Mouse (Mus musculus): Measurements from ENCODE around the gene 9130023H24Rik. TPM values are rescaled to one million over a fixed set of nuclear protein-coding genes. Genes with fewer than 3 reads are reported as not detected.

Gene 9130023H24Rik
- polyA plus RNA-seq, 1 experiment from 2014 or later, result 9.0 TPM

DNA sequence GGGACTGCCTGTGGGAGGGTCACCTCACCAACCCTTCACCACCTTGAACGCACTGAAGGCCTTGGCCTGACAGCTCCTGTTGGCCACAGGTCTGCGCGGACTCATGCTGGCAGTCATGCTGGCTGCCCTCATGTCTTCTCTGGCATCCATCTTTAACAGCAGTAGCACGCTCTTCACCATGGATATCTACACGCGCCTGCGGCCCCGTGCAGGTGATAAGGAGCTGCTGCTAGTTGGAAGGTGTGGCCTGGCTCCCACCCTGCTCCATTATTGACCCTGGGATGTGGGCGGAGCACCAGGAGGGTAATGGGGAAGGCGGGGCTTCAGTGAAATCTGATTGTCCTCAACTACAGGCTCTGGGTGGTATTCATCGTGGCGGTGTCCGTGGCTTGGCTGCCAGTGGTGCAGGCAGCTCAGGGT, 32.6 kb upstream of the 9130023H24Rik start:
- Histone ChIP-seq H3K4me3 (ENCODE audit: low read depth, low read length) (no peak overlapping the region), H3K4me1 (ENCODE audit: control insufficient read depth, insufficient read depth, low read length) (no peaks in the 10 kb centered on the region), H3K27me3 (replicated peaks; ENCODE audit: control insufficient read depth, insufficient read depth, low read length) (no peaks in the 10 kb centered on the region), H3K27ac (ENCODE audit: low read depth, low read length) (no peak overlapping the region), H3K9me3 (replicated peaks; ENCODE audit: control insufficient read depth, low read length) (no peaks in the 10 kb centered on the region), H3K9ac (ENCODE audit: low read length) (no peak overlapping the region), H3K4me2 (ENCODE audit: low read length) (no peak overlapping the region), H3K36me3 (ENCODE audit: control insufficient read depth, insufficient read depth, low read length) (peaks cover 26% of the 10 kb centered on the region)
- WGBS, result 64% methylated on average over 13 of the region's 13 CpGs
- ATAC-seq (no peak), DNase-seq (ENCODE audit: low spot score) (no peak)

DNA sequence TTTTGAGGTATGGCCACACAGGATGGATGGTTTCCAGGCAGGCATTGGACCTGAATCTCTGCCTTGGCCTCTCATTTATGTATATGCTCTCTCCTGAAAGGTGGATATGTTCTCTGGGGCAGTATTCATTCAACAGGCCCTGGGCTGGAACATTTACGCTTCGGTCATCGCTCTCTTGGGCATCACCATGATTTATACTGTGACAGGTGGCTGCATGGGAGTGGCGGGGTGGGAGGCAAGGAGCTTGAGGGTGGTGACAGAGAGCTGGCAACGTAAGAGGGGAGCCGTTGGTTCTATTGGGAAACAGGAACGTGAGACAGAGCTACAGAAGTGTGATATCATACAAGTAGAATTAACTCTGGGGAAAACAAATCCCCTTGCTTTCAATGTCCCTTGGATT, 30.0 kb upstream of the 9130023H24Rik start:
- Histone ChIP-seq H3K27me3 (replicated peaks; ENCODE audit: control insufficient read depth, insufficient read depth, low read length) (no peaks in the 10 kb centered on the region), H3K4me1 (ENCODE audit: control insufficient read depth, insufficient read depth, low read length) (no peaks in the 10 kb centered on the region), H3K4me3 (ENCODE audit: low read depth, low read length) (no peak overlapping the region), H3K9ac (ENCODE audit: low read length) (no peak overlapping the region), H3K4me2 (ENCODE audit: low read length) (no peak overlapping the region), H3K27ac (ENCODE audit: low read depth, low read length) (no peak overlapping the region), H3K9me3 (replicated peaks; ENCODE audit: control insufficient read depth, low read length) (no peaks in the 10 kb centered on the region), H3K36me3 (ENCODE audit: control insufficient read depth, insufficient read depth, low read length) (peaks cover 15% of the 10 kb centered on the region)
- ATAC-seq (no peak), DNase-seq (ENCODE audit: low spot score) (no peak)
- 87% methylated on average over 7 of the region's 7 CpGs for WGBS

GRCm38 (mm10) chr7:128267391-128267790, 29.6 kb upstream of the 9130023H24Rik start:
- DNase-seq (ENCODE audit: low spot score), result no peak
- H3K27ac ChIP-seq (ENCODE audit: low read depth, low read length), result no peak overlapping the region
- H3K4me1 ChIP-seq (ENCODE audit: control insufficient read depth, insufficient read depth, low read length), result no peaks in the 10 kb centered on the region
- ATAC-seq, result no peak
- 69% methylated on average over 13 of the region's 13 CpGs for WGBS
- no peaks in the 10 kb centered on the region for H3K27me3 ChIP-seq (replicated peaks; ENCODE audit: control insufficient read depth, insufficient read depth, low read length)
- peaks cover 15% of the 10 kb centered on the region for H3K36me3 ChIP-seq (ENCODE audit: control insufficient read depth, insufficient read depth, low read length)
- no peak overlapping the region for H3K4me3 ChIP-seq (ENCODE audit: low read depth, low read length)
- H3K9ac ChIP-seq (ENCODE audit: low read length), result no peak overlapping the region
- no peaks in the 10 kb centered on the region for H3K9me3 ChIP-seq (replicated peaks; ENCODE audit: control insufficient read depth, low read length)
- H3K4me2 ChIP-seq (ENCODE audit: low read length), result no peak overlapping the region

DNA sequence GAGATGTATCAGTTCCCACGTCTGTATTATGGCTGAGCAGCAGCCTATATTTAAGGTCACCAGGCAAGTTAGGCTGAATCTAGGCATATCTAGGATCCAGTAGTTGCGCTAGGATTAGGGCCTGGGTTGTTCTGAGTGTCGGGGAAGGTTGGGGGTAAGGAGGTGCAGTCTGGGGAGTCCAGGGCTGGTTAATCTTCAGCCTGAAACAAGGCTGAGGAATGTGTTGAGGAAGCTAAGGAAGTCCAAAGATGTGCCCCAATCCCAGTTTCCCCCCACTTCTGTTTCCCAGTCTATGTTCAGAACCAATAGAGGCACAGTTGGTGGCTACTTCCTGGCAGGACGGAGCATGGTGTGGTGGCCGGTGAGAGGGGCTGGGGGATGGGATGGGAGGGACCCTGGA, 28.2 kb upstream of the 9130023H24Rik start:
- Histone ChIP-seq H3K9me3 (replicated peaks; ENCODE audit: control insufficient read depth, low read length) (no peaks in the 10 kb centered on the region), H3K9ac (ENCODE audit: low read length) (no peak overlapping the region), H3K36me3 (ENCODE audit: control insufficient read depth, insufficient read depth, low read length) (0 out of 2 replicates have a peak, but pooled peaks cover 2% of the 10 kb centered on the region), H3K4me3 (ENCODE audit: low read depth, low read length) (no peak overlapping the region), H3K4me2 (ENCODE audit: low read length) (no peak overlapping the region), H3K4me1 (ENCODE audit: control insufficient read depth, insufficient read depth, low read length) (no peaks in the 10 kb centered on the region), H3K27me3 (replicated peaks; ENCODE audit: control insufficient read depth, insufficient read depth, low read length) (no peaks in the 10 kb centered on the region), H3K27ac (ENCODE audit: low read depth, low read length) (no peak overlapping the region)
- 76% methylated on average over 5 of the region's 5 CpGs for WGBS
- DNase-seq (ENCODE audit: low spot score) (no peak), ATAC-seq (no peak)

DNA sequence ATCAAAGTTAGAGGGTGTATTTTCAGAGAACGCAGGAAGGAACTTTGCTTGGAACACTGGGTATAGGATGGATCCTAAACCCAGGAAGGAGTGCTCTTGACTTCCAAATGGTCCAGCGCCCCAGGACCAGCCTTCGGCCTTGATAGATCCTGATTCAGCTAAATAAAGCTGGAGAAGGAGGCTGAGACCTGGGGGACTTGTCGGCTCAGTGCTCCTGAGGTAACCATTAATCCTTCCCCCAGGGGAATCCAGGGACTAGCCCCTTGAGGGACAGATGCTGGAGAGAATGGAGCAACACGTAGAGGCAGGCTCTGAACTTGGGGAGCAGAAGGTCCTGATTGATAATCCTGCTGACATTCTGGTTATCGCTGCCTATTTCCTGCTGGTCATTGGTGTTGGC, 27.6 kb upstream of the 9130023H24Rik start, which contains the start of gene Slc5a2:
TSS of gene Slc5a2 (plus strand) at position 247 of the 400 bp plus-strand sequence.
- WGBS, result 86% methylated on average over 6 of the region's 6 CpGs
- no peaks in the 10 kb centered on the region for H3K36me3 ChIP-seq (ENCODE audit: control insufficient read depth, insufficient read depth, low read length)
- ATAC-seq, result no peak

DNA sequence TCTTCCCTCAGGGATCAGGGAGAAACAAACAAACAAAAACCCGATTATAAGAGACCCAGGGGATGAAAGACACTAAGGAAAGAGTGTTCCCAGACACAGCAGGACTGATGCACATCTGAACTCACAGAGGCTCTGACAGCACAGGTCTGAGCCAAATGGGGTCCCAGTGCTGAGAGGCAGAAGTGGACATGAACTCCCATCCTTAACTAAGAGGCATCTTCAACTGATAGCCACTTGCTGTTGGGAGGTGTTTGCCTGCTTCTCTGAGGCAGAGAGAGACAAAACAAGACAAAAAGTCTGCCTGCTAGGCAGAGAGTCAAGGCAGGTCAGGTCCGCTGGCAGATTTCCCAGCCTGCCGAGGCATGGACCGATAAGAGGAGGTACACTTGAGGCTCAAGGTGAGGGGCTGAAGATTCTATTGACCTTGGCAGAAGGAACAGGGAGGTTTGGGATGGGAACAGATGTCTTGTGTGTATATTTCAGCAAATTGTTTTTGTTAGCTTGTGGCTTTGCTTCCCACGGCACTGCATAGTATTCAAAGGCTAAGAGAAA, 19.0 kb upstream of the 9130023H24Rik start:
- no peak for DNase-seq (ENCODE audit: low spot score)
- WGBS, result 64% methylated on average over 5 of the region's 5 CpGs
- no peak for ATAC-seq

More for the DNA sequence above, 27.6 kb upstream of the 9130023H24Rik start, which contains the start of gene Slc5a2:
- Histone ChIP-seq H3K4me2 (ENCODE audit: low read length) (no peak within 1 kb of the TSS), H3K27ac (ENCODE audit: low read depth, low read length) (no peak within 1 kb of the TSS), H3K9me3 (replicated peaks; ENCODE audit: control insufficient read depth, low read length) (no peaks in the 10 kb centered on the region), H3K4me3 (ENCODE audit: low read depth, low read length) (no peak within 1 kb of the TSS), H3K9ac (ENCODE audit: low read length) (no peak within 1 kb of the TSS), H3K4me1 (ENCODE audit: control insufficient read depth, insufficient read depth, low read length) (no peaks in the 10 kb centered on the region), H3K27me3 (replicated peaks; ENCODE audit: control insufficient read depth, insufficient read depth, low read length) (no peaks in the 10 kb centered on the region)
- DNase-seq (ENCODE audit: low spot score), result no peak

DNA sequence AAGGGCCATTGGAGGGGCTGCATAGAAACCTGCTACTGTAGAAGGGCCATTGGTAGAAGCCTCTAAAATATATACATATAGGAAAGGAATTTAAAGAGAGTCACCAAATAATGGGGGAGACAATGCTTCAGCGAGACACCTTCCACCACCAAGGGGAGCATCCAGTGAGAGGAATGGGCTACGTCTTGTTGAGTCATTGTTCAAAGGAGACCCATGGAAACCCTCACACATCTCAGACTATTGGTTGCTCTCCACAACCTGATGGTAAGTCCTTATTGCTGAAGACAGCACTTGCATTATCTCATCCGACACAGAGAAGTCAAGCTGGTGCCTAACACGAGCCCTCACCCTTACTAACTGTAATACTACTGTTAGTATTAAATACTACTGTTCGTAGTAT, 17.9 kb upstream of the 9130023H24Rik start:
- Histone ChIP-seq H3K36me3 (ENCODE audit: control insufficient read depth, insufficient read depth, low read length) (no peaks in the 10 kb centered on the region), H3K4me3 (ENCODE audit: low read depth, low read length) (no peak overlapping the region), H3K4me2 (ENCODE audit: low read length) (no peak overlapping the region), H3K27me3 (replicated peaks; ENCODE audit: control insufficient read depth, insufficient read depth, low read length) (no peaks in the 10 kb centered on the region), H3K9ac (ENCODE audit: low read length) (no peak overlapping the region), H3K9me3 (replicated peaks; ENCODE audit: control insufficient read depth, low read length) (no peaks in the 10 kb centered on the region), H3K4me1 (ENCODE audit: control insufficient read depth, insufficient read depth, low read length) (no peaks in the 10 kb centered on the region), H3K27ac (ENCODE audit: low read depth, low read length) (no peak overlapping the region)
- DNase-seq (ENCODE audit: low spot score), result no peak
- 92% methylated on average over 5 of the region's 5 CpGs for WGBS
- no peak for ATAC-seq

More for the DNA sequence above, 19.0 kb upstream of the 9130023H24Rik start:
- Histone ChIP-seq H3K27me3 (replicated peaks; ENCODE audit: control insufficient read depth, insufficient read depth, low read length) (no peaks in the 10 kb centered on the region), H3K9me3 (replicated peaks; ENCODE audit: control insufficient read depth, low read length) (no peaks in the 10 kb centered on the region), H3K27ac (ENCODE audit: low read depth, low read length) (no peak overlapping the region), H3K36me3 (ENCODE audit: control insufficient read depth, insufficient read depth, low read length) (no peaks in the 10 kb centered on the region), H3K9ac (ENCODE audit: low read length) (no peak overlapping the region), H3K4me2 (ENCODE audit: low read length) (no peak overlapping the region), H3K4me1 (ENCODE audit: control insufficient read depth, insufficient read depth, low read length) (no peaks in the 10 kb centered on the region), H3K4me3 (ENCODE audit: low read depth, low read length) (no peak overlapping the region)

DNA sequence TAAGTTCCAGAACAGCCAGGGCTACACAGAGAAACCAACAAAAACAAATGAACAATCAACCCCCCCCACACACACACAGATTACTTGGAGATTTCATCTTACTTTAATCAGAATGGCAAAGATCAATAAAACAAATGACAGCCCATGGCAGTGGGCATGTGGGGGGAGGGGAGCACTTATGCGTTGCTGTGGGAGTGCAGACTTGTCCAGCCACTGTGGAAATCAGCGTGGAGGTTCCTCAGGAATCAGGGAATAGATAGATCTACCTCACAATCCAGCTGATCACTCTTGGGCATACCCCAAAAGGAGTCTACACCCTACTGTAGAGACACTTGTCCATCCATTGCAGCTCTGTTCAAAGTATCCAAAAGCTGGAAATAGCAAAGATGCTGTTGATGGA, 17.1 kb upstream of the 9130023H24Rik start:
- H3K36me3 ChIP-seq (ENCODE audit: control insufficient read depth, insufficient read depth, low read length), result no peaks in the 10 kb centered on the region
- no peaks in the 10 kb centered on the region for H3K9me3 ChIP-seq (replicated peaks; ENCODE audit: control insufficient read depth, low read length)
- no peak overlapping the region for H3K4me3 ChIP-seq (ENCODE audit: low read depth, low read length)
- DNase-seq (ENCODE audit: low spot score), result no peak
- H3K9ac ChIP-seq (ENCODE audit: low read length), result no peak overlapping the region
- no peak overlapping the region for H3K4me2 ChIP-seq (ENCODE audit: low read length)
- no peak overlapping the region for H3K27ac ChIP-seq (ENCODE audit: low read depth, low read length)
- WGBS, result 73% methylated on average over 2 of the region's 2 CpGs
- H3K4me1 ChIP-seq (ENCODE audit: control insufficient read depth, insufficient read depth, low read length), result no peaks in the 10 kb centered on the region
- no peaks in the 10 kb centered on the region for H3K27me3 ChIP-seq (replicated peaks; ENCODE audit: control insufficient read depth, insufficient read depth, low read length)
- no peak for ATAC-seq

DNA sequence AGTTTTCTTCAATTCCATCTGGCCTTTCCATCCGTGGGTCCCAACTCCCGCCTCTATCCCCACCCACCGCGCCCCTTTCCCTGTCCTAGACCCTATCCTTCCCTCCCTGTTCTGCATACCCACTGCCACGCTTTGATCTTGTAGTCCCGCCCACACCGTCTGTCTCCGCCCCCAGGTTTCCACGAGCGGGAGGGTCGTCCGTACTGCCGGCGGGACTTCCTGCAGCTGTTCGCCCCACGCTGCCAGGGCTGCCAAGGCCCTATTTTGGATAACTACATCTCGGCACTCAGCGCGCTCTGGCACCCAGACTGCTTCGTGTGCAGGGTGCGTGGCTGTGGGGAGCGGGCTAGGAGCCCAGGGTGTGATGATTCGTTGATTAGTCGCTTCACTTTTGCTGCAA, 14.8 kb upstream of the 9130023H24Rik start:
- DNase-seq (ENCODE audit: low spot score), result peak; percentile 72
- Histone ChIP-seq H3K9ac (ENCODE audit: low read length) (peak overlapping the region; percentile 50), H3K4me2 (ENCODE audit: low read length) (peak overlapping the region; percentile 58), H3K4me3 (ENCODE audit: low read depth, low read length) (peak overlapping the region; percentile 27), H3K4me1 (ENCODE audit: control insufficient read depth, insufficient read depth, low read length) (no peaks in the 10 kb centered on the region), H3K27me3 (replicated peaks; ENCODE audit: control insufficient read depth, insufficient read depth, low read length) (no peaks in the 10 kb centered on the region), H3K27ac (ENCODE audit: low read depth, low read length) (no peak overlapping the region), H3K9me3 (replicated peaks; ENCODE audit: control insufficient read depth, low read length) (no peaks in the 10 kb centered on the region), H3K36me3 (ENCODE audit: control insufficient read depth, insufficient read depth, low read length) (no peaks in the 10 kb centered on the region)
- 5% methylated on average over 24 of the region's 24 CpGs for WGBS
- peak; percentile 85 for ATAC-seq

Measured in forebrain, embryonic 14.5 days (tissue).